Mouse (Mus musculus) common myeloid progenitor, adult 5-6 weeks (primary cell): Measurements from ENCODE around the gene Esam. TPM values are rescaled to one million over a fixed set of nuclear protein-coding genes. Genes with fewer than 3 reads are reported as not detected.

Experiments used
- ATAC-seq: replicated peaks from 2 replicates; pipeline ENCODE4 v1.8.0; 2016; ENCODE audit warnings: low read depth, mild to moderate bottlenecking, moderate TSS enrichment, inconsistent platforms; ENCODE audit not compliant: poor library complexity, severe bottlenecking
- total RNA-seq: library from RNA; stranded (forward); fragments of 200-1000, 187-1606 nt; gene quantifications from 2 replicates; pipeline ENCODE4 v1.2.3, GENCODE M21; 2017

Gene Esam
- total RNA-seq, 1 experiment from 2014 or later: 2.5 TPM

DNA sequence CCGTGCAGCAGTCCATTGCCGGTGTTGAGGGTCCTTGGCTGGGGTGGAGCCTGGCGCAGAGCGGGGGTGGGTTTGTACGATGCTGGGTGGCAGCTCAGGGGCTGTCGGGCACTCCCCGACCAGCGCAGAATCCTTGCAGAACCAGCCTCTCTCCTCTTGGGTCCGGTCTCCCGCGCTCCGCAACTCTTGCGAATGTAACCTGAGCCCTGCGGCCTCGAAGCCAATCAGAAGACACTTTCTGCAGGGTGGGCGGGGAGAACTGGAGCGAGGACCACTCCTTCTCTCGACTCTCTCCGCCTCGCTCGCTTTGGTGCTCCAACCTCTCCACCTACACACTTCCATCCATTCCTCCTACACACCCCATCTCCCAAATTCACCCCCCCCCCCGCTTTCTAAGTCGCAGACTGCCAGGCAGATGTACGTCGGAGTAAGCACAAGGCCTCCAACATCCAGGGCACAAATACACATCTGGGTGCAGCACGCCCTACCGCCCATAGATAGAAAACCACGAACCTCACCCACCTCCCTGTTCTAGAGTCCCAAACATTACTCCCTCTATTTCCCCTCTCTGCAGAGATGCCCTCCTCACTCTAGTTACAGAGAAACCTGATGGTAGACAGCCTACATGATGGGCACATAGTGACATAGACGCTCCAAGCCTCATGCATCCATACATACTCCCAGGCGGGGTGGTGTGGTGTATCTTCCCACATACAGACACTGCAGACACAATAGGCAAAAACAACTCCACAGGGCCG, 24.8 kb downstream of the Esam start, which contains the start of gene Nrgn:
Gene Nrgn (minus strand): TSS at position 369 of the 758 bp plus-strand sequence.
- ATAC-seq: peak; percentile 77

DNA sequence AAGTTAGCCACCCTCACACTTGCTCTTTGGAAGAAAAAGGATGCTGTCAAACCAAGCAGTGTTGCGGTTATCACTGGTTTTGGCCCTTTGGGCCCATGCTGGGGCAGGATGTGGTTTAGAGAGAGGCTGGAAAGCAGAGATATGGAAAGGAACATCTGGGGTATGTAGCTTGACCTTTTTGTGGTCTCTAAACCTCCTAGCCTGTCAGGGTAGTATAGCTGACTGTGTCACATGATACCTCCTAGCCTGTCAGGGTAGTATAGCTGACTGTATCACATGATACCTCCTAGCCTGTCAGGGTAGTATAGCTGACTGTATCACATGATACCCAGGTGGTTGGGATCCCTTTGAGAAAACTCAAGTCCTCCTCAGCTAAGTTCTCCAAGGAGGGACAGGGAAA, 26.4 kb downstream of the Esam start:
- ATAC-seq: peak; percentile 69

DNA sequence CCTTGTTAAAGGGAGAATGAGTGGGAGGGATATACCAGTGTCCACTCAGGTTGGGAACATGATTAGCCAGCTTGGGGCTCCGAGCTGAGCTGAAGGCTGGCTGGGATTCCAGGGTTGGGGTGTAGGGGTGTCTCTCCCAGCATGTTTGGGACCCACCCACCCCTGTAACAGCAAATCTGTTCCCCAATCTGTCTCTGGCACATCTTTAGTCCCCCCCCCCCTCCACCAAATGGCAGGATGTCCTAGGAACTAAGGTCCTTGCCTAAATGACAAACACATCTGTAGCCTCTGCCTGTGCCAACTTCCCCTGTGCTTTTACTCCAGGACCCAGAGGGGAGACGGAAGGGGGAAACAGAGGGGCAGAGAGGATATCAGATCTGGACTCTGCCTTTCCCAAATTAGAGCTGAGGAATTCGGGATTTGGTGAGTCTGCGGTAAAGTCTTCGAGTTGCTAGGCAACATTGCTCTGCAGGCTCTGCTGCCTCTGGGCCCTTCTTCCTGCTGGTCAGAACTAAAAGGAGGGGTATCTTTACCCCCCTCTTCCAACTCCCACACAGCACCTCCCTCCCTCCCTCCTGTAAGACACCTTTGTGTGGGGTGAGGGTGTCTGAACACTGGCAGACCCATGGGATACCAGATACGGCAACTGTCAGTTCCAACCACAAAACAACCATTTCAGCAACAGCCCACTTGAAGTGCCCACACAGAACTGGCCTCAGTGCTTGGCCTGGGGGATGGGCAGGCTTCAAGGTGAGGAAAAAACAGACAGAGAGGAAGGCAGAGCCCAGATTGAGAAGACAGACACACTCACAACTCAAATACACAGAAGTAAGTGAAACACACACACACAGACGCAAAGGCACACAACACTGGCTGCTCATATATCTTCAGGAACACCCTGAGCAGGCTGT, 27.2 kb downstream of the Esam start, which contains the start of gene Siae:
Gene Siae (plus strand): TSS at position 861 of the 911 bp plus-strand sequence.
- no peak for ATAC-seq

DNA sequence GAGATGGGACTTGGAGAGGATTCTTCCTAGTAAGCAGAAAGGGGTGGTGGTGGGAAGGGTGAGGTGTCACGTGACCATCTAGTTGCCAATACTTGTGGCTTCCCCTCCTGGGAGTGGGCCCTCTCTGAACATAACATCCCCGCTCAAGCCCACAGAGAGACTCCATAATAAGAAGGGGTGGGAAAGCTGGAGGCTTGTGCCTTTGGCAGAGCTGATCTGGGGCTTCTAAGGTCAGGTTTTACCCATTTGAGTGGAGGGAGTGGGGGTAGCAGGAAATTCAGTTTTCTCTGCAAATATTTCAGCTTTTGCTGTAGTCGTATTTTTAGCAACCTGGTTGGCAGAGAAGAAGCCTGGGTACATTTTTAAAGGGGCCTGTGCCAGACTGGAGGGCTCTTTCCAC, 28.5 kb downstream of the Esam start:
- no peak for ATAC-seq

DNA sequence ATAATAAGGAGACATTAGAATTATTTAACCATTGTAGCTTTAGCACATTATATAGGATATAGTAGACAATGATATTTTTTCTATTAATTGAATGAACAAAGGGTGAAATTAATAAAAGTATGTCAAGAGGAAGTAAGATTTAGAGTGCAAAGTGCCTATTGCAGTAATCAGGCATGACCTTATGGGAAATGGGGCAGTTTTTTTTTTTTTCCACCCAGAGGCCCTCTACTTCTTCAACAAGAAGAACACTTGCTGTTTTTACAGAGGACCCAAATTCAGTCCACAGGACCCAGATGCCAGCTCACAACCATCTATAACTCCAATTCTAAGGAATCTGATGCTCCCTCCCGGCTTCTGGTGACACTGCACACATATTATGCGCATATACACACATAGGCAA, 32.7 kb downstream of the Esam start:
- ATAC-seq: 0 out of 2 replicates have a peak, but pooled peaks have one; percentile 37

DNA sequence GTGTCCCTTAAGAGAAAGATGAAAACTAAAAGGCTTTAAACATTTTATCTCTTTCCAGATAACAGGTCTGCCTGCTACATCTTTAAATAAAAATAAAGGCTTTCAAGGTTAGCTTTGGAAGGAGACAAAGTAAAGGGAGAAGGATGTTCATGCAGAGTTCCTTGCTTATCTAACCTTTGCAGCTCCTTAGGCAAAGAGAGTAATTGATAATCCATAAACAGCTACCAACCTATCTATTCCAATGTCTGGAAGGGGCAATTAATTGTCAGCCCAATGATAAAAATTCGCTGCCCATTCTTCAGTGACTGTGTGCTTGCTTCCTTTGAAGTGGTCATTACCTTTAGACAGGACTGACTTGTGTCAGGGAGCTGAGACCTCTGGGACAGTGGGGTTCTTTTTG, 35.9 kb downstream of the Esam start:
- ATAC-seq: no peak

DNA sequence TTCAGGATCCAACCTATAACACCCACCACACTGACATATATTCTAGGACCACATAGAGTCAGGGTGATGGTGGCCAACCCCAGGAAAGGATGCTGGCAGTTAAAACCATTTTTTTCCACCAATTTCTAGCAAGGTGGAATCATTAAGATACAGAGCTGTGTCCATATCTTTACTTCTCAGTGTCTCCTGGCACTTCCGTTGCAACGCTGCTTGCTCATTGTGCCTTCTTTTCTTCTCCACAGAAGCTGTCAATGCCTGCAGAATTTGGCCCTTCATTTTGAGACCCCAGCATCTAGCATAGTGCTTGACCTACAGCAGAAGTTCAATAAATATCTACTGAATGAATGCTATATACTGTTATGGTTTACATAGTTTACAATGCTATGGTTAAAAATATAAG, 39.1 kb downstream of the Esam start:
- ATAC-seq: peak; percentile 45

DNA sequence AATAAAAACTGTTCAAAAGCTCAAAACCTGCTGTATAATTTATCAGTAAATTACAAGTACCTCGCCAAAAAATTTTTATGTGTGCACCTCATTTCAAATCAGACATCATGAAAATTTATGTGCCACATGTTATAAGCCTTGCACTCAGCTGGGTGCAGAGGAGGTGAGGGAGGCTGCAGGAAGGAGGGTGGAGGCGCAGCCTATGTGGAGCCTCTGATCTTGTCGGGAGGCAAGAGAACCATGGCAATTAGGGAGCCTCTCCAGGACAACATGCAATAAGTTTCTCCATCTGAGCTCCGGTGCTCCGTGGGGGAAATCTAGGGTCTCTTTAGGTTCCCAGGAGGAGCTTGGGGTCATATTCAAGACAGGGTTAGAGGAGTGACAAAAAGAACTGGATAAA, 39.6 kb downstream of the Esam start:
- ATAC-seq: no peak

DNA sequence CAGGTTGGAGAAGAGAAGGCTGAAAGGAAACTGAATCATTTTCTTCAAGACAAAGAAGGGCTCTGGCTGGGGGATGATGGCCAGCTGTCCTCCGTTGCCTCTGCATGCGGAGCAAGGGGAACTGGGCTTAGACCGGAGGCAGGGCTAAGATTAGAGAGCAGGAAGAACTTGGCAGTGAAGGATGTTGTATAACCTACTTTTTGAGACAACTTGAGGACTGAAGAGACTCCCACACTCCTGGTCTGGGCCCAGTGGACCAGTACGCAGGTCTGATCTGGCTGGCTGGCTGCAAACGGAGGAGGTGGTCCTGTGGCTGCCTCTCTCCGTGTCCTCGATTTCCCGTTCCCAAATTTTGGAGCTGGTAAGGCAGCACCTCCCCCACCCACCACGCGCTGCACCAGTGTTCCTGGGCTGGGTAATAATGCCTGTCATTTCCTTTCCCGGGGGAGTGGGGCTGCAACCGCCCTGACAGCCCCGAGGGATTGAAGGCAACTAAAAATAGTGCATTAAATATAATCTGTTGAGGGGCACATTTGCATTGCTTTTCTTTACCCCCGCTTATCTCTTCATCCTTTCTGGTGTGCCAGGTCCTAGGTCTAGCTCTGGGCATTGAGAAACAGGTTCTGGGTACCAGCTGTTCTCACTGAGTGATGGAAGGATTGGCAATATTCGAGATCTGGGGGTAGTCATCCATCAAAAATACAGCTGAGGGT, 40.2 kb downstream of the Esam start:
- peak; percentile 57 for ATAC-seq

DNA sequence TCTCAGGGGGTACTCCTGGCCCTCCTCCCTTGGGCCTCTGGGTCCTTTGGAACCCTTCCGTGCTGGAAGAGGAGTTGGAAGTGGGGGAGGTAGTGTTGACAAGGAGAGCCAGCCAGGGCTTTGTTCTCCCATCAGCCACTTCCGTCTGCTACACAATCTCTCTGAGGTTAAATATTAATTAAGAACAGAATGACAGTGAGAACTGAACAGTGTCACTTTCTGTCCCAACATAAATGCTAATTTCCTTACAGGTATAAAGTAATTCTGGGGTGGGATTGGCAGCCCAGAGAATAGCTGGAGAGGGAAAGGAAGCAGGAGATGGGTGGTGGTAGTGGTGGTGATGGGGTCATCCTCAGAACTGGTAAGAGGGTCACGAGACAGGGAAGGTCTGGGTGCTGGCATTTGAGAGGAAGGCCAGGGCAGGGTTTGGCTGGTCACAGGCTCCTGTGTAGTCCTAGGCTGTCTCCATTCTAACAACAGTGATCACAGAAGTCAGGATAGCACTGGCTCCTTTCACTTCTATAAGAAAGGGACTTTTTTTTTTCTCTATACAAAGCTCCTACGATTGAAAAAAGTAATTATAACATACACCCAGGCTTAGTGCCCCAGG, 40.8 kb downstream of the Esam start:
- ATAC-seq: no peak

DNA sequence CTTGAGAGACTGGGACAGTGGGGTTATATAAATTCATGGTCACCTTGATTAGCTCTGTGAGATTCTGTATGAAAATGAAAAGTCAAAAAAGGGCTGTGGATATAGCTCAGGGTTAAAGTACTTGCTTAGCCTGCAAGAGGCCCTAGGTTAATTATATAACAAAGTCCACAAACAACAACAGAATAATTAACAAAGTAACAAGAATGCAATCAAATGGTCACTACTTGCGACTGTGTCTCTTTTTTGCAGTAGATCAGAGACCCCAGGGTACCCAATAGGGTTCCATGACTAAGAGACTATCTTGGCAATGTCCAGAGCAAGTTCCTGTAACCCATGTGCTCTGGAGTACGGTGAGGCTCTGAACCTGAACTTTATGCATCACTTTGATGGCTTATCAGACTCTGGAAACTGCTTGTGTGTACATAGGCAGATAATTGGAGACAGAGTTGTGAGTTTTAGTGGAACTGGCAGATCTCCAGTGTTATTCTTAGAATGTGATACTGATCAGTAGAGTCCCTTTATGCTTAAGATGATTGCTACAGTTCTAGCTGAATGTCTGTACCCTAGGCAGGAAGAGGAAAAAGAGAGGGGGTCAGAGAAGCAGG, 41.5 kb downstream of the Esam start:
- no peak for ATAC-seq

DNA sequence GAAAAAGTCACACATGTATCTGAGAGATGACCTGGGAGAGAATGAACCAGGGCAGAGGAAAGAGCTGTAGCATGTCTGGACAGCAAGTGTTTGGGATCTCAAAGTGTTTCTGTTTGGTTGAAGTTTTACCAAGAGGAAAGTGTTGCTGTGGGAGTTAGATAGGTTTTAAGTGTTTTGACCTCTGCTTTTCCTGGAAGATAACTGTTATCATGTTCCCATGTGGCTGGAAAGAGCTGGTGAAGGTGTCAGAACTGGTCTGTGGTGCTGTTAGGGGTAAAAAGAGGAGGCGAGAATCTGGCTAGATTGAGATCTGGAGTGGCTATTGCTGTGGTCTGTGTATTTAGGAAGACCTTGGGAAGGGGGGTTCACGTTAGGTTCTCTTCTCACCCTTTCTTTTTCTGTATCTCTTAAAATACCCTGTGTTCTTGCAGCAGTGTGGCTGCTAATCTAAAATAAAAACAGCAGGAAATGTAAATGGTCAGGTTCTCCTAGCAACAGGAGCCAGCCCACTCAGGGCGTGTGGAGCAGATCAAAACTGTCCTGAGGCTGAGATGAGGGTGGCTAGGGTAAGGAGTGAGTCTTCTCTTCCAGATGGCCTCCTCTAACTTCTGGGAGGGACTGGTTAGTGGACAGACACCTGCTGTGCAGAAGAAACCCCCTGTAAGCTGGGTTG, 44.5 kb downstream of the Esam start:
- peak; percentile 12 for ATAC-seq

DNA sequence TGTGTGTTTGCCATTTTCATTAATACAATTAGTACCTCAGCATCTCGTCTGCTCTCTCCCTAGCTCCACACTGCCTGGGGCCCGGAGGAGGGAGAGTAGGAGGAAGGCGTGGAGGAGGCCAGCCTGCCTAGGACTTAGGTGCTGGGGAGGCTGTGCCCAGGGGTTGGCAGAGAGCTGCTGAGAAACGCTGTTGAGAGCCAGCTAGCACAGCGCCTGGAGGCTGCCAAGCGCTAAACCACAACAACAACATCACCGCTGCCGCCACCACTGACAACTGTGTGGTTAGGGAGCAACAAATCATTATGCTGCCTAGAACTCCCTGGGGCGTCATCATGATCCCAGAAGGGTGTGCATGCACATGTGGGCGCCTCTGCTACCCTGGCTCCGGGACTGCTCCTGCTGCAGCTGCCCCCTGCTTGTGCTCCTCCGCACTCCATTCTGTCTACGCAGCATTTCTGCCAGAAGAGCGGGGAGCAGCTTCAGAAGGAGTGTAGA, 48.6 kb downstream of the Esam start:
- ATAC-seq: peak; percentile 88

DNA sequence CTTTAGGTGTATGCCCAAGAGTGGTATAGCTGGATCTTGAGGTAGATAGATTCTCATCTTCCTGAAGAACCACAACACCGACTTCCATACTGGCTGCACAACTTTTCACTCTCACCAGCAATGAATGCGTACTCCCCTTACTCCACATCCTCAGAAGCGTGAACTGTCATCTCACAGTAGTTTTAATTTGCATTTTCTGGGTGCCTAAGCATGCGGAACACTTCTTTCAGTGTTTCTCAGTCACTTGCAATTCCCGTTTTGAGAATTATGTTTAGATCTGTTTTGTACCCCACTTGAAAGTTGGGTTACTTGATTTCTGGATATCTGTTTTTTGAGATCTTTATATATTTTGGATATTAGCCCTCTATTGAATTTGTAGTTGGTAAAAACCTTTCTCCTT, 55.7 kb downstream of the Esam start:
- no peak for ATAC-seq

DNA sequence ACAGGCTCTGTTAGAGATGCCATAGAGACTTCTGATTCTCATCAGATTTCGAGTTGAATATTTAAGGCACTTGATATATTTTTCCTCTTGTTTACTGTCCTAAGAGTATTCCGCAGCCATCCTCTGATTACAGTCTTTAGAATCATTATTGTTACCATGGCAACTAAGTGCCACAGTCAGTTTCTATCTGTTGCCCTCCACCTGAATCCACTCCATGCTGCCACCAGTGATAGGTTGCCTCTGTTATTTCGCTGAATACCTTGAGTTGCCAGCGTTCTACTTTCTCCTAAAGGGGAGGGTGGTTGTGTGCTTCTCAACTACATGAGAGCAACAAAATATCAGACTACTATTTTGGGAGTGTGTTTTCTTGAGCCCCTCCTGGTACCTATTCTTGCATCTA, 58.8 kb downstream of the Esam start:
- ATAC-seq: no peak
